Mouse (Mus musculus) small intestine, adult 2 months (tissue): ENCODE data around the gene Rps6kc1. TPM values are rescaled to one million over a fixed set of nuclear protein-coding genes. Genes with fewer than 3 reads are reported as not detected.

Experiments used
- H3K27ac ChIP-seq: fragments of 200-500 bp; 2 replicates; pipeline ENCODE4 v1.5.1; 2012; ENCODE audit warnings: low read depth, low read length, control low read depth, inconsistent platforms; ENCODE audit not compliant: insufficient read depth
- H3K27me3 ChIP-seq: fragments of 200-500 bp; 2 replicates; pipeline ENCODE4 v1.6.1; 2012; ENCODE audit warnings: mild to moderate bottlenecking, moderate library complexity, low read length, inconsistent platforms; ENCODE audit not compliant: control insufficient read depth, insufficient read depth
- H3K36me3 ChIP-seq: fragments of 200-500 bp; 2 replicates; pipeline ENCODE4 v1.6.1; 2012; ENCODE audit warnings: mild to moderate bottlenecking, low read length, control low read depth, inconsistent platforms; ENCODE audit not compliant: control insufficient read depth, insufficient read depth
- H3K4me1 ChIP-seq: fragments of 200-500 bp; 2 replicates; pipeline ENCODE4 v1.6.1; 2012; ENCODE audit warnings: low read length, inconsistent platforms, mixed read lengths; ENCODE audit not compliant: control insufficient read depth, insufficient read depth, insufficient read length
- H3K4me3 ChIP-seq: fragments of 200-500 bp; 2 replicates; pipeline ENCODE4 v1.5.1; 2012; ENCODE audit warnings: low read depth, mild to moderate bottlenecking, control low read depth, inconsistent platforms, low read length, moderate library complexity
- CTCF ChIP-seq: fragments of 200-500 bp; IDR thresholded peaks from 2 replicates; pipeline ENCODE4 v1.5.1; 2012; ENCODE audit warnings: low read depth, mild to moderate bottlenecking, control low read depth, inconsistent platforms, low read length, moderate library complexity, mixed read lengths; ENCODE audit not compliant: insufficient replicate concordance, insufficient read length; ENCODE audit errors: extremely low read depth
- POLR2A ChIP-seq: fragments of 200-500 bp; IDR thresholded peaks from 2 replicates; pipeline ENCODE4 v1.6.1; 2012; ENCODE audit warnings: low read depth, mild to moderate bottlenecking, control low read depth, inconsistent platforms, low read length, moderate library complexity
- WGBS: fragments of 180-500 bp; shearing (Covaris S2); methylation state at CpG from one replicate; pipeline ENCODE4 v1.1.7; 2018; 5-methylcytosine and 5-hydroxymethylcytosine counted together
- polyA plus RNA-seq: library from polyadenylated mRNA; depleted of rRNA; stranded (reverse); fragments of >200 nt; gene quantifications from 2 replicates; pipeline ENCODE4 v1.2.3, GENCODE M21; 2012

The Rps6kc1 gene
- polyA plus RNA-seq, 1 experiment: 7.1 TPM

DNA sequence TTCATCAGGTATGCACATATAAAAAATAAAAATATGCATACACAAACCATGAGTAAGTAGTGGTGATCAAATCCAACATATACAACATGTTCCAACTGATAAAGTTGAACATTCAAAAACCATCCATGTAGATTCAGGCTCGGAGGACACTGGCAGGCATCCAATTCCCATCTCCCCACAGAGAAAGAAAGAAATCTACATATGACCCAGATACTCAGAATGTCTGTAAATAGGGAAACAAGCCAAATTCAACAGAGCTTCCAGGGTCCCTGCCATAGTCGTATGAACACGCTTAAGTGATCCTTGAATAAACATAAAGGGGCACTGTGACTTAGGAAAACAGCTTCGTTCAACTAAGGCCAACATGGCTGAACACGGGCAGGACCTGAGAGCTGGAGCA lies 49.9 kb downstream of the Rps6kc1 start:
- H3K27ac ChIP-seq: no peak overlapping the region
- no peak for TF ChIP-seq POLR2A
- TF ChIP-seq CTCF: no peak
- H3K27me3 ChIP-seq: no peaks in the 10 kb centered on the region
- H3K36me3 ChIP-seq: peaks cover 2% of the 10 kb centered on the region; the same call in 1 of the 2 replicates
- WGBS: 64% methylated on average over 5 of the region's 5 CpGs
- no peaks in the 10 kb centered on the region for H3K4me1 ChIP-seq
- no peak overlapping the region for H3K4me3 ChIP-seq

DNA sequence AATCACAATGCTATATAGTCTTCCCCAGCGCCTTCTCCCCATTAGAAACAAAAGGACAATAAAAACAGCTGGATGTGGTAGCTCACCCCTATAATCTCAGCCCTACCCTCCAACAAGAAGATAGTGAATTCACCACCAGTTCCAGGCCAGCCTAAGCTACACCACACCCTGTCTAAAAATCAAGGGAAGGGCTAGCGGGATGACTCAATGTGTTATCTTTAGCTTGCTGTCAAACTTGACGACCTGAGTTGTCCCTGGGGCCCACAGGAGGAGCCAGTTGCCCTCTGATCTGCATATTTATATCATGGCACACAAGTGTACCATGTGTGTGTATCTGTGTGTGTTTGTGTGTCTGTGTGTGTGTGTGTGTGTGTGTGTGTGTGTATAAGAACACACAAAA lies 57.1 kb downstream of the Rps6kc1 start:
- peaks cover 7% of the 10 kb centered on the region; the same call in 1 of the 2 replicates for H3K4me1 ChIP-seq
- no peak for TF ChIP-seq POLR2A
- no peak for TF ChIP-seq CTCF
- H3K36me3 ChIP-seq: peaks cover 7% of the 10 kb centered on the region; the same call in 1 of the 2 replicates
- no peak overlapping the region for H3K4me3 ChIP-seq
- H3K27ac ChIP-seq: no peak overlapping the region
- no peaks in the 10 kb centered on the region for H3K27me3 ChIP-seq
- WGBS: 42% methylated on average over 3 of the region's 3 CpGs

GRCm38 (mm10) chr1:190849162-190849865 lies 62.3 kb downstream of the Rps6kc1 start:
- Histone ChIP-seq H3K27ac (no peak overlapping the region), H3K4me1 (peaks cover 16% of the 10 kb centered on the region; the same call in 1 of the 2 replicates), H3K36me3 (peaks cover 1% of the 10 kb centered on the region; the same call in 1 of the 2 replicates), H3K27me3 (no peaks in the 10 kb centered on the region), H3K4me3 (no peak overlapping the region)
- TF ChIP-seq POLR2A (no peak), CTCF (no peak)
- WGBS: 82% methylated on average over 11 of the region's 11 CpGs

GRCm38 (mm10) chr1:190848676-190849075 lies 62.9 kb downstream of the Rps6kc1 start:
- no peak overlapping the region for H3K4me3 ChIP-seq
- no peaks in the 10 kb centered on the region for H3K27me3 ChIP-seq
- no peak for TF ChIP-seq POLR2A
- no peak for TF ChIP-seq CTCF
- H3K27ac ChIP-seq: no peak overlapping the region
- H3K4me1 ChIP-seq: peaks cover 13% of the 10 kb centered on the region; the same call in 1 of the 2 replicates
- WGBS: 37% methylated on average over 3 of the region's 3 CpGs
- peaks cover 6% of the 10 kb centered on the region for H3K36me3 ChIP-seq

- no peak for TF ChIP-seq CTCF
- TF ChIP-seq POLR2A: no peak
- H3K4me1 ChIP-seq: peaks cover 13% of the 10 kb centered on the region; the same call in 1 of the 2 replicates
- no peaks in the 10 kb centered on the region for H3K27me3 ChIP-seq
- WGBS: 88% methylated on average over 3 of the region's 3 CpGs
- peaks cover 11% of the 10 kb centered on the region for H3K36me3 ChIP-seq
- no peak overlapping the region for H3K27ac ChIP-seq
- H3K4me3 ChIP-seq: no peak overlapping the region
These were observed 64.6 kb downstream of the Rps6kc1 start for GRCm38 (mm10) chr1:190846956-190847355.

GRCm38 (mm10) chr1:190846074-190846730 lies 65.4 kb downstream of the Rps6kc1 start:
- H3K4me1 ChIP-seq: peaks cover 13% of the 10 kb centered on the region; the same call in 1 of the 2 replicates
- H3K27ac ChIP-seq: no peak overlapping the region
- TF ChIP-seq CTCF (no peak), POLR2A (no peak)
- WGBS: 91% methylated on average over 11 of the region's 11 CpGs
- no peaks in the 10 kb centered on the region for H3K27me3 ChIP-seq
- peaks cover 12% of the 10 kb centered on the region for H3K36me3 ChIP-seq
- no peak overlapping the region for H3K4me3 ChIP-seq

- 26% methylated on average over 4 of the region's 4 CpGs for WGBS
- Histone ChIP-seq H3K36me3 (peaks cover 13% of the 10 kb centered on the region), H3K4me1 (peaks cover 13% of the 10 kb centered on the region; the same call in 1 of the 2 replicates), H3K4me3 (no peak overlapping the region), H3K27me3 (no peaks in the 10 kb centered on the region), H3K27ac (no peak overlapping the region)
- TF ChIP-seq POLR2A (no peak), CTCF (no peak)
These were observed 66.2 kb downstream of the Rps6kc1 start for GRCm38 (mm10) chr1:190845419-190845818.
